Mouse (Mus musculus): ENCODE results near the gene Sh2d5.

DNA sequence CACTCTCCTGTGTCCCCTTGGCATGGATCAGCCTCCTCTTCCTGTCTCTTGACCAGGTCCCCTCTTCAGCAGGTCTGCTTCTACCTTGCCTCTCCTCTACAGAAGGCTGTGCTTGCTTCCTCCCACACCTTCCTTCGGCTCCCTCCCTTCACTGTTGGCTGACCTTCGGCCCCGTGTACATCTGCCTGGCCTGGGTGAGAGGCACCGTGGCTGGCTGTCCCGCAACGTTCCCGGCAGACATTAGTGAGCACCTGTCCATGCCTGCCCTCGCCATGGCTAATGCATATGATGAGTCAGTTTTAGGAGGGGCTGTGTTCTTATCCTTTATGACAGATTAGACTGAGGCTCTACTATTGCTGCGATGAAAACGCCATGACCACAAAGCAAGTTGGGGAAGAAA, 17.7 kb downstream of the Sh2d5 start:
- TF ChIP-seq CTCF (IDR thresholded peaks at IDR 0.05; ENCODE audit: borderline replicate concordance, control insufficient read depth, extremely low read depth, insufficient read depth, low read length, poor library complexity) (no peak), POLR2A (IDR thresholded peaks at IDR 0.05; ENCODE audit: control insufficient read depth, extremely low read depth, insufficient read depth, low read length, poor library complexity) (no peak)

Measured in thymus, adult 2 months (tissue).